Mouse (Mus musculus): Measurements from ENCODE around the gene Gm42791.
A peak's percentile ranks its signal among the peaks of the same experiment; 100 is the strongest.

Gm42791 gene

GRCm38 (mm10) chr5:148976876-148977275, 18.1 kb downstream of the Gm42791 start:
- DNase-seq = no peak

DNA sequence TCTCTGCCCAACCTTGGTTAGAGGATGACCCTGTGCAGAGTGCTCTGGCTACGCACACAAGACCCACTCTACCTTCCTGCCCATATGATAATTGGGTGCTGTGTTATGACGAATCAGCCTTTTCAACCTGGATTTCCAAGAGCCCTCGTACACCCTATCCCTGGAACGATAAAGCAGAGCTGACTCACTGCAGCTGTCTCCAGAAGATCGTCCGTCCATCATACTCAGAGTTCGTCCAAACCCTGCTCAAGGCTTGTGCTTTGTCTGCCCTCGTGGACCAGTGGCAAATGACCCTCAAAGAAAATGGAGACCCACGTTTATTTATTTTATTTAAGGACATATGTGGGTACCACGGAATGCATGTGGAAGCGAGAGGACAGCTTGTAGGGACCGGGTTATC, 19.9 kb downstream of the Gm42791 start:
- DNase-seq = no peak

DNA sequence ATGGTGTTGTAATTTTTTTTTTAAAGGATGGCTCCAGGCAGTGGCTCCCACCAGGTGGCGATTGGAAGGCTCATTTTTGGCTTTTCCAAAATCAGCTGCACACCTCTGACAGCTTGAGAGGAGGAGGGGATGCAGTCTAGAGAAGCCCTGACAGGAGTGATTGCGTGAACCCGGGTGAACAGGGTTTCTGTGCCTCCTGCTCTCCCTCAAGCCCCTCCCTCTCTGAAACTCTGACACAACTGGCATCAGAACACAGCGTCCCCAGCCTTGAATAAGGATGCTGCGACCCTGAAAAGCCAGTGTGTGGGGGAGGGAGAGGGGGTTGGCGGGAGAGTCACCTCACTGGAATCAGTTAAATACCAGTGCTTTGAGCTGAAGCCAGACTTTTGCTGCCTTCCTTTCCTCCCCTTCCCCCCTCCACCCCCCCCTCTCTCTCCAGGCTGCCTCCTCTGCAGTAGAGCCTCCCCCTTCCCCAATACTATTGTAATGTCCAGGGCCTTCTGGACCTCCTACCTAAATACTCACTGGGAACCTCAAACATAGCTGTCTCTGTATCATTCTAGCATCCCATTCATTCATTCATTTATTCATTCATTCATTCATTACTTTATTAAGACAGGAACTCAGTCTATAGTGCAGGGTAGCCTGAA, 21.8 kb downstream of the Gm42791 start:
- no peak for DNase-seq

- no peak for DNase-seq
Measured at GRCm38 (mm10) chr5:148972167-148972566, 22.8 kb downstream of the Gm42791 start.

DNA sequence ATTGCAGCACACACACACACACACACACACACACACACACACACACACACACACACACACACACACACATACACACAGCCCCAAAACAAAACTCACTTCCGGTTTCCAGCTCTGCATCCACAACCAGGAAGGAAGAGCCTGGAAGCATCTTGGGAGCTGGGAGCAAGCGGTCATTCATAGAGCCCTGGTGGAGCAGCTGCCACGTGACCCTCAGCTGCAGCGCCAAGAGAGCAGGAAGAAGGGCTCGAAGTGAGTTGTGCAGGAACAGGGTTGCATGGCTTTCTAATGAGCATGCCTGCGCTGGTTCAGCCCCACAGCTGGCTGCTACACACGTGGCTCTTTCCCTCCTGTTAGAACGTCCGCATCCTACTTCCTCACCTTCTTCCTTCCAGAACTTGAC, 25.3 kb downstream of the Gm42791 start:
- peak; percentile 81 for DNase-seq

DNA sequence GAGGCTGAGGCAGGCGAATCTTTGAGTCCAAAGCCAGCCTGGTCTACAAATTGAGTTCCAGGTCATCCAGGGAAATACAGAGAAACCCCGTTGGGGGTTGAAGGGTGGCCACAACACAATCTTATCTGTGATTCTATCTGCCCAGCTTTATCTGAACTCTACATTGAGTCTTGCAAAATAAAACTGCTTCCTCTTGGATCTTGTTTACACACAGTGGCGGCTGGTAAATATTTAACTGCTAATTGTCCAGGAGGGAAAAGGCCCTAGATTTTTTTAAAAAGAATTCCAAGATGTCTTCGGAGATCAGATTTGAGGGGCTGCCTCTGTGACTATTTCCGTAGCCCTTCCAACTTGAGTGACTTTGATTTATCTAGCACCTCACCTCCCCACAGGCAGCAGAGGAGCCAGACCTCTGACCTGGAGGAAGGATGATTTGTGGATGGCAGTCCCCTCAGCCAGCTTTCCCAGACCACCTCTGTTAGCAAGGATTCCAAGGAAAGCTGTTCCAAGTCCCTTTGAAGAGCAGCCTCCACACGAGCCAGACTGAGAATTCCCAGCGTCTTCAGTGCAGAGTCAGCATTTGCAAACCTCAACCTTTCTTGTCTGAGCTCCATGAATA, 25.9 kb downstream of the Gm42791 start:
- DNase-seq = no peak

GRCm38 (mm10) chr5:148968179-148968578, 26.8 kb downstream of the Gm42791 start:
- no peak for DNase-seq

- DNase-seq = no peak
Measured at GRCm38 (mm10) chr5:148966395-148966794, 28.6 kb downstream of the Gm42791 start.

DNA sequence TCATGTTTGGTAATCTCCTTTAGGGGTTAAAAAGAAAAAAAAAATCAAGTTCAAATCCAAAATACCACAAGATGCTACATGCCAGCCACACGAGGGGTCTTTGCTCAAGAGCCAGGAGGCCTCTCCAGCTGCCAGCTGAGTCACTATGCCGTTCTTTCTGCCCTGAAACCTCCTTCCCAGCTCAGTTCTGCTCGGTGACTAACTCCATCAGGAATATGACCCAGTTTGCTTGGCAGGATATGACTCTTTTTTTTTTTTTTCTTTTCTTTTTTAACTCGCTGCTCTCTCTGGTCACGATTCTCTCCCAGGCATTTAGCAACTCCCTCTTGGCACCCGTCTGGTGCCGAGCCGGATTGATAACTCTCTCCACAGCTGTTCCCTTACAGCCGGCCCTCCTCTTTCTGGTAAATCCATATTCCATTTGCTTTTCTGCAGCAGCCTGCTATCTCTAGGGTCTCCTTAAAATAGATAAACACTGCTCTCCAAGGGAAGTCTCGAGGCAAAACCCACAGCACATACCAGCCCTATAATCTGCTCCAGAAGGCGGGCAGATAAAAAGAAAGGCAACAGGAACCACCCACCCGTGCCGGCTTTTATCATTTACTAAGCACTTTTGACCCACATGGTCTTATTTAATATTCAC, 29.1 kb downstream of the Gm42791 start:
- DNase-seq = peak; percentile 60

DNA sequence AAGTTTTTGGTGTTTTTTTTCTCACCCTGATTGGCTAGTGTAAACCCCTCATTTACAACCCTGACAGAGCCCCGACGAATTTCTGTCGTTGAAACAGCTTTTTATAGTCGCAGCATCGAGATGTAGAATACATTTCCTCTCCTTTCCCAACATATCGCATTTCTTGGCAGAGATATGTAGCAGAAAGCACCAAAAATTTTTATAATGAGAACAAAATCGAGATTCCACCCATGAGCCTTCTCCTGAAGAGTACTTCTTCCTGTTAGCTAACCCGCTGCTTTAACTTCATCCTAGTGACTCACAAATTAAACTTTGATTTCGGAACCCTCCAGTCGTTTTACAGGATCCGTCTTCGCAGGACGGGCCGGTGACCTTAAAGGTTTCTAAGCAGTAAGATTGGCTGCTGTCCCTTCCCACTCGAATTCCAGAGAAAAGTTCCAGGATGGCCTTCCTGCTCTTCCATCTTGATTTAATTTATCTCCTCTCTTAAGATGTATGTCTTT, 29.8 kb downstream of the Gm42791 start:
- DNase-seq = no peak

DNA sequence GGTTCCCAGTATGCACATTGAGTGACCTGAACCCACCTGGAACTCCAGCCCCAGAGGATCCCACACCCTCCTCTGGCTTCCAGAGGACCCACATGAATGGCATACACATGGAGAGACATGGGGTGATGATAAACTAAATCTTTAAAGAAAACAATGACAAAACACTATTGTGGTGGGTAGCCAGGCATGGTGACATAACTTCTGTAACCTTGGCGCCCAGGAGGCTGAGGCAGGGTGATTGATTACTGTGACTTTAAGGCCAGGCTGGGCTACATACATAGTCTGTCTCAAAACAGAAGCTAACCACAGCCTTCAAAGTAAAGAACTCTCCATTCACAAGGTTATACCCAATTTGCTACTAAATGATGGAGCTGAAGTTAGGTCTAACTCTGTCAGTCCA, 30.7 kb downstream of the Gm42791 start:
- no peak for DNase-seq

DNA sequence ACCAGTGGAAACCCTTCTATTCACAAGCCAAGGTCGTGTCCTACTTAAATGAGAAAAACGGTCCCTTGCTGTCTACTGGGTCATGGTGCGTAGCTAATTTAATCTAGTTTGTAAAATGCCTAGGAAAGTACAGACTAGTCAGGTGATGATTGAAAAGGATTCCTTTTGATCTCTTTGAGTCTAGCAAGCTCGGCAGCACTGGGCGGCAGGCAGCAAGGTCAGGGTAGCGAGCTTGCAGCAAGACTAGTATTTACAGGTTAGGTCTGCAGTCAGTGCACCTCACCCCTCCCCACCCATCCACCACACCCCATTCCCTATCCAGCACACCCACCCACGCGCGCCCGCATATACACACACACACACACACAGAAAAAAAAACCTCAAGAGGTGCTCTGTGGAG, 34.7 kb downstream of the Gm42791 start:
- DNase-seq = no peak

DNA sequence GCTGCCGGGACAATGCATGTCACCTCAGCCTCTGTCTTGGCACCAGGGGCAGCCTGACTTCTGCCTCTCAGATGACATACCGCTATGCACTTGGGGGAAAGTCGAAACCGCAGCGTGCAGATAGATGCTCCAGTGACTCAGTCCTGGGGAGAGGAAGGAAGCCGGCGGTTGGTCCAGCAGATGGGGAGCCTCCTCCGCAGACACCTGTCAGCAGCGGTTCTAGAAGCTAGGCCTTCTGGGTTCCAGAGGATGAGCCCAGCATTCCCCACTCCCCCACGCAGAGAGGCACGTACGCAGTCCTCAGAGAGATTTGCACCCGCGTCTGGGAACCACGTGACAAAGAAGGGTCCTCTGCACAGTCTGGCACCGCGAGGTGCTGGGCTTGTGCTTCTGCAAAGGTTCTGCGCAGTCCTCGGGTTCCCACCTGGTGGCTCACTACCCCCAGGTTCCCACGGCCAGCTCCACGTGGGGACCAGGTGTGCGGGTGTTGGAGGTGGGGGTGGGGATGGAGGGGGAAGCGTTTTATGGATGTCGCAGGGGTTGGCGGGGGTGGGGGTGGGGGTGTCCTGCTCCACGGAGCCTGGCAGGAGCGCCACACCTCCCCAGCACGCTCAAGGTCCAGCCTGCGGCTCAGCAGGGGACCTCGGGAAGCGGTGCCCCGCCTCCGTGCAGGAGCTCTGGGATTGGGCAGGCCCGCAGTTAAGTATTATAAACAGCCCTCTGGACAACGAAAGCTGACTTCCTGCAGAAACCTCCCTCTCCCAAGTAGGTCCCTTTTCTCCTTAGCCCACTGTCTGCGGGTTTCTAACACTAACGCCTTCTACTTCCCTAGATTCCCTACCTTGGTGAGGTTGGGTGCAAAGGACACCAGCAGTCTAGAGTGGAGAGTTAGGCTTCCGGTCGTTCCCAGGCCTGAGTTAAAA, 35.6 kb downstream of the Gm42791 start:
- peak; percentile 88 for DNase-seq

DNA sequence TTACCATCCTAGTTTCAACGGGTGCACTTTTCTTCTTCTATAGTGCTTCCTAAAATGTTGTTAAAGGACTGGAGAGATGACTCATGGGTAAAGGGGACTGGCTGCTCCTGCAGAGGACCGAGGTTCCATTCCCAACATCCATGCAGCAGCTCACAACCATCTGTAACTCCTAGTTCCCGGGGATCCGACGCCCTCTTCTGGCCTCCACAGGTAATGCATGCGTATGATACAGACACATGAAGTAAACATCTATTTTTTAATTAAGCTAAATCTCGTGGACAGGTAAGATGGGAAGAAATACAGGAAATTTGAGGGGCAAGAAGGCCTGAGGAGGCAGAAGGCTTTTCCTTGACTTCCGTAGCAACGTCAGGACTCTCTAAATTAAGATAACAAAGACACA, 36.6 kb downstream of the Gm42791 start:
- peak; percentile 57 for DNase-seq

DNA sequence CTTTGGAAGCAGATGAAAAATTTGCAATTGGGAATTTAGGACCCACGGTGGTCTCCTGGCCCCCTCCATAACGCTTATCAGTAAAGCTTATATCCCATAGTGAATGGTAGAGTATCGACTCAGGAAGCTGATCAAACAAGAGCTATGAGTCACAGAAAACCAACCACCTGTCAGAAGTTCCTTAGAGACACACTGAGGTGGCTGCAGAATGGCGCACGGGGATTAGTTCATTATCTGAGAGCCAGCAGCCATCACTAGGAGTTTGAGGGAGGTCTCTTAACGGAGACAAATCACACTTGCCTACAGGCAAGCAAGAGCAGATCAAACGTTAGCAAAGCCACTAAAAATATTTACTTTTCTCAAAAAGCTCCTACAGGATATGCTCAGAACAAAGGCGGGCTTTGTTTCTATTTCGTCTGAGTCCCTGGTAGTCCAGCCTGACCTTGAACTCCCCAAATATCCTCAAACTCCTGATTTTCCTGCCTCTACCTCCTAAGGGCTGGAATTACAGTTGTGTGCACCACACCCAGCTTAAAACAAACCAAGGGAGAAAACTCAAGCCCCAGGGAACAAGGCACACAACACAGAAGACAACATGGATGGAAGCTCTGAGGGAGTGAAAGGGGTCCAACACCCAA, 37.9 kb downstream of the Gm42791 start:
- no peak for DNase-seq

DNA sequence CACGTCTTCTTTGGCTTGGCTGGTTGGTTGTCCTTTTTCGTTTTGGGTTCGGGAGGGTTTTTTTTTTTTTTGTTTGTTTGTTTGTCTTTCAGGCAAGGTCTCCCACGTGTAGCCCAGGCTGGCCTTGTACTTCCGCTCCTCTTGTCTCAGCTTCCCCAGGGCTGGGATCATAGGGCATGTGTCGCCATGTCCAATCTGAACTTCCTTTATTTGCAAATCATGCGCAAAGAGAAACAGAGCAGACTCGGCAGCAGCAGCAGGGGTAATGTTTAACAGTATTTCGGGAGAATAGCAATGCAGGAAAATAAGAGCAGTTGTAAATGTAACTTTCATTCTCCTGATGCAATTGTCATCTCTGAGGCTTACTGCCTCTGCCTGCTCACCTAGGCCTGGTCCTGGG, 38.9 kb downstream of the Gm42791 start:
- DNase-seq = no peak

GRCm38 (mm10) chr5:148955575-148955974, 39.4 kb downstream of the Gm42791 start:
- DNase-seq = no peak

GRCm38 (mm10) chr5:148954314-148955060, 40.5 kb downstream of the Gm42791 start:
- DNase-seq = no peak

GRCm38 (mm10) chr5:148953098-148953497, 41.8 kb downstream of the Gm42791 start:
- DNase-seq = peak; percentile 53

DNA sequence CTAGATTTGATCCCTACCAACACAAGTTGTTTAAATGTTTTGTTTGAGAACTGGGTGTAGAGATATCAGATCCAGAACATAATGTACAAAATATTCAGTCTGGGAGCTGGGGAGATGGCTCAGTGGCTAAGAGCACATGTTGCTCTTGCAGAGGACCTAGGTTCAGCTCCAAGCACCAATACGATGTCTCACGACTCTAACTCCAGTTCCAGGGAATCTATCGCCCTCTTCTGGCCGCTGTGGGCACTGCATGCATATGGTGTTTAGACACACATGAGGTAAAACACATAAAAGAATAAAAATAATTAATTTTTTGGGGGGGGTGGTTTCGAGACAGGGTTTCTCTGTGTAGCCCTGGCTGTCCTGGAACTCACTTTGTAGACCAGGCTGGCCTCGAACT, 42.5 kb downstream of the Gm42791 start:
- DNase-seq = peak; percentile 57

DNA sequence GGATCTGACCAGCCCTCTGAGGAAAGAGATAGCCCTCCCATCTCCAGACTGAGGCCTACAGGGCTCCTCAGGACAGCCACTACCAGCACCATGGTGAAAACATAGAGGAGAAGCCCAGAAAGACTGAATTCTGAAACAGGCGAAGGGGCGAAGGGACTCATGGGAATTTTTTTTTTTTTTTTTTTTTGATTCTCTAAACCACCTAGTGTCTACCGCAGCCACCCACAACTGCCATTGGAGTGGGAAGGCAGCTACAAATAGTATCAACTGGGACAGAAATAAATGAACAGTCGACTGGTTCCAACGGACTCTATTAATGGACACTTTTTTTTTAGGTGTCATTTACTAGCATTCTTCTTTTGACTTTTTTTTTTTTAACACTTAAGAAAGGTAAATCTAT, 43.6 kb downstream of the Gm42791 start:
- DNase-seq = no peak

- peak; percentile 53 for DNase-seq
Measured at GRCm38 (mm10) chr5:148950064-148950463, 44.9 kb downstream of the Gm42791 start.
